Mouse (Mus musculus) megakaryocyte, embryonic 14.5 days (primary cell): Measurements from ENCODE around the gene Lsg1. TPM values are rescaled to one million over a fixed set of nuclear protein-coding genes. Genes with fewer than 3 reads are reported as not detected.
A peak's percentile ranks its signal among the peaks of the same experiment; 100 is the strongest.

Experiments
- H3K27me3 ChIP-seq: replicated peaks from 2 replicates; pipeline ENCODE3; 2012; ENCODE audit warnings: inconsistent platforms
- H3K36me3 ChIP-seq: replicated peaks from 2 replicates; pipeline ENCODE3; 2012; ENCODE audit warnings: low read length, inconsistent platforms, mixed read lengths
- H3K4me1 ChIP-seq: 2 replicates; pipeline ENCODE4 v1.6.1; 2012; ENCODE audit warnings: inconsistent platforms
- H3K4me3 ChIP-seq: replicated peaks from 2 replicates; pipeline ENCODE3; 2012; ENCODE audit warnings: moderate library complexity, mild to moderate bottlenecking, inconsistent platforms
- H3K9me3 ChIP-seq: 2 replicates; pipeline ENCODE4 v1.6.1; 2012; ENCODE audit warnings: inconsistent platforms
- FLI1 ChIP-seq: IDR thresholded peaks from 2 replicates; pipeline ENCODE4 v1.6.1; 2012; ENCODE audit warnings: low read length, inconsistent platforms, mixed read lengths
- GATA1 ChIP-seq: IDR thresholded peaks from 3 replicates; pipeline ENCODE4 v1.6.1; 2012; ENCODE audit warnings: mixed read lengths, low read length, inconsistent platforms, borderline replicate concordance
- polyA plus RNA-seq: library from polyadenylated mRNA; stranded (reverse); fragments of >175 nt; gene quantifications from 2 replicates; pipeline ENCODE4 v1.2.3, GENCODE M21; 2012; ENCODE audit warnings: low replicate concordance; ENCODE audit not compliant: insufficient read depth

Gene Lsg1
- polyA plus RNA-seq, 1 experiment: 5.8 TPM

DNA sequence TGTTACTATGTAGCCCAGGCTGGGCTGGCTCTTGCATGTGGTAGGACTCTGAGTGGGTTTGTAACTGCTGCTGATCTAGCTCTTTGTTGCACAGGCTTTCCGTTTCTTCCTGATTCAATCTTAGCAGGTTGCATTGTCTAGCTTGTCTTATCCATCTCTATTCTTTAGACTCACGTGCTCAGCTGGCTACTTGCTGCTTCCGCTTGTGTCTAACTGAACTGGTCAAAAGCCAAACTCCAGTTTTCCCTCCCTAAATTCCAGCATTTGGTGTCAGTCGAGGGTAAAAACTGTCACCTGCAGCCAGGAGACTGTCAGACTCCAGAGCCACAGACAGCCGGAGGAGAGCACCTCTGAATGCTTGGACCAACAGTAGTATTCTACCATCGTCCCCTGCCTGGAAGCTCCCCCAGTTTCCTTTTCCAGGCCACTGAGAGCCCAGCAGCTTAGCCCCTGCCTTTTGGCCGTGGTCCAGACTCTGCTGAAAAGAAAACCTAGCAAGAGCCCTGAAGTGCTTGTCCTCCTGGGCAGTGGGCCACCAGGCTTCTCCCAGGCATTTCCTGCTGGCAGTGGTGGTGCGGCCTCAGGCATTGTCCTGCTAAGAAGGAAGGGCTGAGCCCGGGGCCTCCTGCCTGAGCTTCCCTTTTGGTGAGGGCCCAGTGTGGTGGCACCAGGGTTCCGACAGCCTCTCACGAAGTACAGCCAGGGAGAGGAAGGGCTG is 34.6 kb downstream of the Lsg1 start:
- Histone ChIP-seq H3K4me3 (no peak overlapping the region), H3K27me3 (peaks cover 56% of the 10 kb centered on the region), H3K4me1 (peaks cover 26% of the 10 kb centered on the region), H3K36me3 (peaks cover 9% of the 10 kb centered on the region), H3K9me3 (peaks cover 36% of the 10 kb centered on the region)
- TF ChIP-seq FLI1 (no peak), GATA1 (no peak)

DNA sequence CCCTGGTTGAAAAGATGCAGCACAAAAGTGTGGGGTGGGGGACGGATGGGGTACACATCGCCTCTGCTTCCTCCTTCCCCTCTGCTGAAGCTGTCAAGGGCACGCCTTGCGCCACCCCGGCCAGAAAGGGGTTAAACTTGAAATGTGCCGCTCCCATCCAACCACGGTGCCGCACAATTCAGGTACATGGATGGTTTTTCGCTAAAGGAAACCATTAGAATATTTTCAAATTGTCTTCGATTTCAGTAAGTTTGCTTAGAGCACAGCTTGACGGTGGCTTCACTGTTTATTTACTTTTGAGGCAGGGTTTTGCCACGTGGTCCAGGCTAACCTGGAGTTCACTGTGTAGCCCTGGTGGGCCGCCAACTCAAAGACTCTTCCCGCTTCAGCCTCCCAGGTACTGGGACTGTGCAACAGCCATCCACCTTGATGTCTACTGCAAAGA is 36.6 kb downstream of the Lsg1 start, which contains the start of gene Tmem44:
Gene Tmem44, minus strand, starts transcription at position 95 of the 445 bp plus-strand sequence.
- H3K4me3 ChIP-seq: peak within 1 kb of the TSS; percentile 93
- TF ChIP-seq GATA1 (no peak), FLI1 (no peak)
- peaks cover 34% of the 10 kb centered on the region for H3K9me3 ChIP-seq
- no peaks in the 10 kb centered on the region for H3K36me3 ChIP-seq
- H3K4me1 ChIP-seq: peaks cover 26% of the 10 kb centered on the region
- H3K27me3 ChIP-seq: peaks cover 72% of the 10 kb centered on the region

DNA sequence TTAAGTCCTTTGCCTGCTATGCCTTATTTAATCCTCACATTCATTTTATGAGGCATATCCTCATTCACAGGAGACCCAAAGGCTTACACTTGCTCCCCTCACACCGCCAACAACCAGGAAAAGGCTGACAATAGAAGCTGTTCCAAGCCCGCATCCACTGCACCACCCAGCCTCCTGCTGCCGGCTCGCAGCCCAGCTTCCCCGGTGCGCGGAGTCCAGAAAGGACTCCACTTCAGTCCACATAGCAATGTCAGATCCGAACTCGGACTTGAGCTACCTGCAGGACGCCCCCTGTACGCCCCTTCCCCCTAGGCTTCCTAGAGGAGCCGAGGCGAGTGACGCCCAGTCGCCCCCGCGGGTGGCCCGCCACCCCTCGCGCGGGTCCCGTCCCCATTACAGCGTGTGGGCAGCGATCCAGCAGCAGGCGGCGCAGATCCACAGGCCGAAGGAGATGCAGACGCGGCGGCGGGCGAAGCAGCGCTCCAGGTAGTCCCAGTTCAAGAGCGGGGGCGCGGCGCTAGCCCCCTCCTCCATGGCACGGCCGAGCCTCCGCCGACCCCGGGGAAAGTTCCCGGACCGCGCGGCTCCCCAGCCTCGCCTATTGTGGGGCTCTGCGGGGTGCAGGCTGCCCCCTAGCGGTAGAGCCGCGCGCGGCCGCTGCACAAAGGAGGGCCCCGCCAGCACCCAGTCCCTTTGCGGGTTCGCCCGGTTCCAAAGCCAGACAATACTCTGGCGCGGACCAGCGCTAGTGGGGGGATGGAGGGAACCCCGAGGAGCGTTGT is 37.2 kb downstream of the Lsg1 start:
- H3K27me3 ChIP-seq: peaks cover 79% of the 10 kb centered on the region
- H3K4me3 ChIP-seq: peak overlapping the region; percentile 93
- H3K36me3 ChIP-seq: no peaks in the 10 kb centered on the region
- peaks cover 33% of the 10 kb centered on the region for H3K9me3 ChIP-seq
- TF ChIP-seq FLI1 (no peak), GATA1 (no peak)
- peaks cover 26% of the 10 kb centered on the region for H3K4me1 ChIP-seq

DNA sequence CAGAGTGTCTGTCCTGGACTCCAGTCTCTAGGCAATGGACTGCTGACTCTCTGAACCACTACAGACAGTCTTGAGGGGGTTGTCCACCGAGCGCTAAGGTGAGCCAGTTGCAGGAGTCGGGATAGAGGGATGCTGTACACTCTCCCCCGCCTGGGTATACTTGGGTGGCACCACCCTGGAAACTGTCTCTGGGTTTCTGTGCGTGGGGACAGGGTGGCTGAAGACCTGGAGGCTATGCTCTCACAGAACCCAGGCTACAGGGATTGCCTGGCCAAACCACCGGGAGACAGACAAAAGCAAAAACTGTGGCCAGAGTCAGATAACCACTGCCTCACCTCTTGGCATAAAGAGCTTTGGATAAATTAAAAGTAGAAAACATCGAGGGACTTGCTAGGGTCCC is 37.9 kb downstream of the Lsg1 start:
- Histone ChIP-seq H3K36me3 (no peaks in the 10 kb centered on the region), H3K4me3 (no peak overlapping the region), H3K9me3 (peaks cover 28% of the 10 kb centered on the region), H3K27me3 (peaks cover 85% of the 10 kb centered on the region), H3K4me1 (peaks cover 26% of the 10 kb centered on the region)
- no peak for TF ChIP-seq FLI1
- TF ChIP-seq GATA1: no peak

DNA sequence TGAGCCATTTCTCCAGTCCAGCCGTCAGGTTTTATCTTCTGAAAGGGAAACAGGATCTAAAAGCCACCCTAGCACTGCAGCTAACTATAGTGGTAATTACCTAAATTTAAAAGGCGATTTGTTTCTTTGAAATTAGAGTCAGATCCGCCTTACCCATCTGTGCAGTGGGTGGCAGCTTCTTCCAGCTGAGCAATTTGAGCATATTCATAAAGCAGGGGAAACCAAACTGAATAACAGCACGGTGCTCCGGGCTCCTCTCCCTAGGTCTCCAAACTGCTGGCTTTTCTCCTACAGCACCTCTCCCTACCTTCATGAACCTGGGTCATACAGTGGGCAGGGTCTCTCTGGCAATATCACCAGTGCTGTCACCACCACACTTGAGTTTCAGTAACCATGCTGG is 39.1 kb downstream of the Lsg1 start:
- peaks cover 21% of the 10 kb centered on the region for H3K9me3 ChIP-seq
- no peaks in the 10 kb centered on the region for H3K36me3 ChIP-seq
- TF ChIP-seq GATA1 (no peak), FLI1 (no peak)
- H3K27me3 ChIP-seq: peaks cover 90% of the 10 kb centered on the region
- H3K4me1 ChIP-seq: peaks cover 26% of the 10 kb centered on the region
- H3K4me3 ChIP-seq: no peak overlapping the region

DNA sequence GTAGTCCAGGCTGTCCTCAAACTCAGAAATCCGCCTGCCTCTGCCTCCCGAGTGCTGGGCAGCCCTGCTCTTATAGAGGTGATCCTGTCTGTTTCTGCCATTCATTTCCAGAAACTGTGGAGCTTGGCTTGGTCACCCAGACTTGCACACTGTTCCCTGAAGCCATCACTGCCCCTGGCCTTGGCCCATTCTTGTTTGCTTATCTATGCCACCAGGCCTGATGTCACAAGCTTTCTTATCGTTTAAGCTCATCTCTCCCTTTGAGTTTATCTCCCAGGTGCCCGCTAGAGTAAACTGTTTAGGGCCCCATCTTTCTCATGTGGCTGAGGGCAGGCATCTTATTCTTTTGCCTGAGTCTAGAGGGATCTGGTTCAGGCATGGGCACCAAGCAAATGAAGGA is 42.7 kb downstream of the Lsg1 start:
- Histone ChIP-seq H3K27me3 (peaks cover 91% of the 10 kb centered on the region), H3K36me3 (no peaks in the 10 kb centered on the region), H3K4me1 (peaks cover 5% of the 10 kb centered on the region; the same call in 1 of the 2 replicates), H3K9me3 (peaks cover 21% of the 10 kb centered on the region), H3K4me3 (no peak overlapping the region)
- TF ChIP-seq GATA1: no peak

DNA sequence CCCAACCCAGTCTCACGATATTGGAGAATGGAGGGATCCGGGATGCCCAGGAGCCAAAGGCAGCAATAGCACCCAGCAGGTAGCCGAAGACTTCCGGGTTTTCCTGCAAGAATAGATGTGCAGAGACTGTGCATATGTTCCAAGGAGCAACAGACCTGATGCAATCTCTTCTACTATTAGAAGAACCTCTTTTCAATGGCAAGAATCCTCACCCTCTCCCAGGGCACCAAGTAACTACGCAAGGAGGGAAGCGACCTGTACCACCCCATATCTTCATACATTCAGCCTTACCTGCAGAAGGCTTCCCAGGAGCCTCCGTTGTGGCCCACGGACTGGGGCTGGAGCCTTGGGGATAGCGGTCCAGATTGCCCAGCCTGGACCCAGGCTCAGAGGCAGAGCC is 44.0 kb downstream of the Lsg1 start:
- TF ChIP-seq FLI1: no peak
- no peak for TF ChIP-seq GATA1
- Histone ChIP-seq H3K4me1 (peaks cover 4% of the 10 kb centered on the region; the same call in 1 of the 2 replicates), H3K27me3 (peaks cover 91% of the 10 kb centered on the region), H3K9me3 (peaks cover 21% of the 10 kb centered on the region), H3K36me3 (no peaks in the 10 kb centered on the region), H3K4me3 (no peak overlapping the region)

DNA sequence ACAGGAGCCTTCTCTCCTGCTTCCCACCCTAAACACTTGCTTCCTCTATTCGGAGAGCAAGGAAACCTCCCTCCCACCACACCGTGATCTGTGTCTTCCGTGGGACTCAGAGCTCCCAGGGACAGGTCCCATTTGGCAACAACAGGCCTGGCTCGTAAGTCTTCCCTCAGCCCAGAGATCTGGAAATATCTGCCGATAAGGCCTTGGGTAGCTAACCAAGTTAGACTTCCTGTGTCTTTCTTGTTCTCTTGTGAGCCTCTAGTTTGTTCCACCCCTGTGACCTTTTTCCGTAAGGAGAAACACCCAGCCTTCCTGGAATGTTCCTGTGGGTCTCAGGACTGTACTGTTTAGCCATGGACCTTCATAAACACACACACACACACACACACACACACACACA is 44.6 kb downstream of the Lsg1 start:
- Histone ChIP-seq H3K4me1 (peaks cover 4% of the 10 kb centered on the region; the same call in 1 of the 2 replicates), H3K4me3 (no peak overlapping the region), H3K27me3 (peaks cover 92% of the 10 kb centered on the region), H3K36me3 (no peaks in the 10 kb centered on the region), H3K9me3 (peaks cover 21% of the 10 kb centered on the region)
- TF ChIP-seq FLI1: no peak
- TF ChIP-seq GATA1: no peak

DNA sequence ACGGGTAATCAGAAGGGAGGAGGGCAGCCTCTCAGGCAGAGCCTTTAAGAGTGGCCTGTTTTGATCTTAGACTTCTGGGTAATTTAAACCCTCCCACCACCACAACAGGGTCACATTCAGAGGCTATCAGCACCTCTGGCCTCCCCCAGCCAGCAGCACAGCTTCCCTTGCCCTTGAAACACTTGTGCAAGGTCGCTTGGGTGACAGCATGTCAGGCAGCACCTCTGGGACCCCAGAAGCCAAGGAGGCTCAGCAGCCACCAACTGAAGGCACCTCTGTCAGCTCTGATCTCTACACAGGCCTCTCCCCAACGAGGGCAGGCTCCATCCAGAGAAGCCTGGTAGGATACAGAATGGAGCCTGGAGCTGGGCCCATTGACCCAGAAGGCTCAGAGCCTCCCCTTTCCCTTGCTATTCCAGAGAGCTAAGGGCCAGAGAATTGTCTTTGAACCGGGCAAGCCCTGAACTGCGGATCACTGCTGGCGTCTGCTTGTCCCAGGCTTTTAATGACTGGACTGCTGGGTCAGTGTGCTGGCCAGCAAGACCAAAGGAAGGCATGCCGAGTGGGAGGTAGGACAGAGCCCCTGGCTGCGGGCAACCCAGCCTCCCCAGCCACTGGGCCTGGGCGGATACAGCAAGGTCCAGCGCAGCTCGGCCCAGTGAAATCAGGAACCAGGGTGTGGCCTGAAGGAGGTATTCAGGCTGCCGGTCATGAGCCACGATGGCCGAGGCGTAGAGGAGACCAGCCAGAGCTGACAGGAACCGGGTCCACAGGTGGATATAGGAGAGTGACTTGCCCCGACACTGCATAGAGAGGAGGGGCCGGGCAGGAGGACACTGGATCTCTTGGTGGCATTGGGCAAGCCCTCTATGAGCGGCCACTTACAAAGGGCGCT is 47.0 kb downstream of the Lsg1 start:
- Histone ChIP-seq H3K4me3 (no peak overlapping the region), H3K27me3 (peaks cover 93% of the 10 kb centered on the region)

More for the DNA sequence above, 47.0 kb downstream of the Lsg1 start:
- Histone ChIP-seq H3K9me3 (0 out of 2 replicates have a peak, but pooled peaks cover 2% of the 10 kb centered on the region), H3K36me3 (no peaks in the 10 kb centered on the region), H3K4me1 (peaks cover 4% of the 10 kb centered on the region; the same call in 1 of the 2 replicates)
- TF ChIP-seq GATA1: no peak
- no peak for TF ChIP-seq FLI1
